Mouse (Mus musculus) neural tube, embryonic 12.5 days (tissue): ENCODE results near the gene ccdc198. TPM values are rescaled to one million over a fixed set of nuclear protein-coding genes. Genes with fewer than 3 reads are reported as not detected.
"Not testable (repeated sequence)": the region's sequence is repeated elsewhere in the genome, so short reads cannot be mapped to it uniquely, and the experiment has no call there.

Experiments
- ATAC-seq: fragments of 200-750 bp; cut with Nextera tagmentation; 2 replicates; pipeline ENCODE4 v1.8.0; 2017; ENCODE audit warnings: low read depth, mild to moderate bottlenecking, moderate TSS enrichment, moderate library complexity; ENCODE audit not compliant: low FRiP score
- H3K27ac ChIP-seq: fragments of 300-500 bp; sonication (generic); 2 replicates; pipeline ENCODE4 v1.5.1; 2016
- H3K27me3 ChIP-seq: fragments of 300-500 bp; sonication (generic); replicated peaks from 2 replicates; pipeline ENCODE4 v1.6.1; 2016; ENCODE audit warnings: mild to moderate bottlenecking
- H3K36me3 ChIP-seq: fragments of 300-500 bp; sonication (generic); 2 replicates; pipeline ENCODE4 v1.6.1; 2016; ENCODE audit warnings: mild to moderate bottlenecking
- H3K4me1 ChIP-seq: fragments of 300-500 bp; sonication (generic); 2 replicates; pipeline ENCODE4 v1.6.1; 2016
- H3K4me2 ChIP-seq: fragments of 300-500 bp; sonication (generic); replicated peaks from 2 replicates; pipeline ENCODE4 v1.6.1; 2016; ENCODE audit warnings: mild to moderate bottlenecking
- H3K4me3 ChIP-seq: fragments of 300-500 bp; sonication (generic); 2 replicates; pipeline ENCODE4 v1.5.1; 2016
- H3K9ac ChIP-seq: fragments of 300-500 bp; sonication (generic); 2 replicates; pipeline ENCODE4 v1.6.1; 2016; ENCODE audit warnings: mild to moderate bottlenecking
- H3K9me3 ChIP-seq: fragments of 300-500 bp; sonication (generic); 2 replicates; pipeline ENCODE4 v1.6.1; 2016; ENCODE audit warnings: mild to moderate bottlenecking
- WGBS: fragments of 180-500 bp; shearing (Covaris S2); methylation state at CpG from one replicate; pipeline ENCODE4 v1.1.7; 2016; 5-methylcytosine and 5-hydroxymethylcytosine counted together
- polyA plus RNA-seq: library from polyadenylated mRNA; unstranded; fragments of >200 nt; fragmentation: Nextera tagmentation; extraction: Ambion mirVana; gene quantifications from 2 replicates; pipeline ENCODE4 v1.2.1, GENCODE M21; 2016

Gene ccdc198
- polyA plus RNA-seq, result 0.27 and 0.43 TPM in 2 replicates

- no peaks in the 10 kb centered on the region for H3K36me3 ChIP-seq
- WGBS, result 40% methylated on average over 5 of the region's 5 CpGs
- H3K27me3 ChIP-seq, result no peaks in the 10 kb centered on the region
- ATAC-seq, result no peak
- H3K27ac ChIP-seq, result no peak within 1 kb of the TSS
- no peaks in the 10 kb centered on the region for H3K4me1 ChIP-seq
- H3K9me3 ChIP-seq, result no peaks in the 10 kb centered on the region
- H3K4me3 ChIP-seq, result no peak within 1 kb of the TSS
- H3K9ac ChIP-seq, result no peak within 1 kb of the TSS
- H3K4me2 ChIP-seq, result no peak within 1 kb of the TSS
Observed at GRCm38 (mm10) chr14:49245126-49245714, at the start of gene ccdc198. Gene ccdc198 (minus strand): TSS chr14:49245474.

GRCm38 (mm10) chr14:49293802-49294449 lies 48.7 kb upstream of the ccdc198 start:
- 20% methylated on average over 4 of the region's 4 CpGs for WGBS
- H3K9ac ChIP-seq, result no peak overlapping the region

GRCm38 (mm10) chr14:49290029-49290745 lies 44.9 kb upstream of the ccdc198 start:
- no peak overlapping the region for H3K9ac ChIP-seq
- H3K36me3 ChIP-seq, result no peaks in the 10 kb centered on the region
- ATAC-seq, result no peak
- H3K9me3 ChIP-seq, result no peaks in the 10 kb centered on the region
- H3K27me3 ChIP-seq, result no peaks in the 10 kb centered on the region
- H3K27ac ChIP-seq, result no peak overlapping the region
- H3K4me3 ChIP-seq, result no peak overlapping the region
- peaks cover 6% of the 10 kb centered on the region; the same call in 1 of the 2 replicates for H3K4me1 ChIP-seq
- WGBS, result 90% methylated on average over 3 of the region's 3 CpGs
- no peak overlapping the region for H3K4me2 ChIP-seq

More at GRCm38 (mm10) chr14:49293802-49294449, 48.7 kb upstream of the ccdc198 start:
- H3K27ac ChIP-seq, result no peak overlapping the region
- peaks cover 6% of the 10 kb centered on the region; the same call in 1 of the 2 replicates for H3K4me1 ChIP-seq
- H3K4me2 ChIP-seq, result no peak overlapping the region
- no peak overlapping the region for H3K4me3 ChIP-seq
- ATAC-seq, result peak; percentile 77
- no peaks in the 10 kb centered on the region for H3K9me3 ChIP-seq
- no peaks in the 10 kb centered on the region for H3K27me3 ChIP-seq
- H3K36me3 ChIP-seq, result no peaks in the 10 kb centered on the region

GRCm38 (mm10) chr14:49283784-49284655 lies 38.7 kb upstream of the ccdc198 start:
- 91% methylated on average over 7 of the region's 7 CpGs for WGBS

GRCm38 (mm10) chr14:49278880-49279279 lies 33.6 kb upstream of the ccdc198 start:
- Histone ChIP-seq H3K27ac (no peak overlapping the region), H3K36me3 (no peaks in the 10 kb centered on the region), H3K4me1 (no peaks in the 10 kb centered on the region), H3K4me2 (no peak overlapping the region), H3K4me3 (no peak overlapping the region), H3K9ac (no peak overlapping the region), H3K9me3 (no peaks in the 10 kb centered on the region), H3K27me3 (no peaks in the 10 kb centered on the region)
- ATAC-seq, result no peak
- 83% methylated on average over 6 of the region's 6 CpGs for WGBS

More at GRCm38 (mm10) chr14:49283784-49284655, 38.7 kb upstream of the ccdc198 start:
- ATAC-seq, result no peak
- Histone ChIP-seq H3K27me3 (no peaks in the 10 kb centered on the region), H3K36me3 (no peaks in the 10 kb centered on the region), H3K4me1 (no peaks in the 10 kb centered on the region), H3K4me3 (no peak overlapping the region), H3K9ac (no peak overlapping the region), H3K9me3 (no peaks in the 10 kb centered on the region), H3K4me2 (no peak overlapping the region), H3K27ac (no peak overlapping the region)

- not testable (repeated sequence) for H3K4me2 ChIP-seq, H3K4me3 ChIP-seq, H3K27me3 ChIP-seq, H3K36me3 ChIP-seq, H3K9ac ChIP-seq, H3K9me3 ChIP-seq, H3K4me1 ChIP-seq, ATAC-seq, H3K27ac ChIP-seq
- WGBS, result 89% methylated on average over 9 of the region's 9 CpGs
Observed at GRCm38 (mm10) chr14:49278479-49278878, 33.2 kb upstream of the ccdc198 start.

- WGBS, result 70% methylated on average over 3 of the region's 3 CpGs
- no peaks in the 10 kb centered on the region for H3K27me3 ChIP-seq
- no peaks in the 10 kb centered on the region for H3K4me1 ChIP-seq
Observed at GRCm38 (mm10) chr14:49277642-49278041, 32.4 kb upstream of the ccdc198 start.

GRCm38 (mm10) chr14:49275376-49275775 lies 30.1 kb upstream of the ccdc198 start:
- Histone ChIP-seq H3K9me3 (no peaks in the 10 kb centered on the region), H3K9ac (no peak overlapping the region), H3K27ac (no peak overlapping the region), H3K36me3 (no peaks in the 10 kb centered on the region), H3K4me3 (no peak overlapping the region), H3K27me3 (no peaks in the 10 kb centered on the region), H3K4me2 (no peak overlapping the region), H3K4me1 (no peaks in the 10 kb centered on the region)
- no peak for ATAC-seq
- 42% methylated on average over 2 of the region's 2 CpGs for WGBS

More at GRCm38 (mm10) chr14:49277642-49278041, 32.4 kb upstream of the ccdc198 start:
- Histone ChIP-seq H3K4me2 (no peak overlapping the region), H3K9ac (no peak overlapping the region), H3K36me3 (no peaks in the 10 kb centered on the region), H3K9me3 (no peaks in the 10 kb centered on the region), H3K4me3 (no peak overlapping the region), H3K27ac (no peak overlapping the region)
- no peak for ATAC-seq

GRCm38 (mm10) chr14:49265286-49266002 lies 20.2 kb upstream of the ccdc198 start:
- Histone ChIP-seq H3K27ac (no peak overlapping the region), H3K4me3 (no peak overlapping the region), H3K9me3 (no peaks in the 10 kb centered on the region), H3K4me1 (no peaks in the 10 kb centered on the region), H3K27me3 (no peaks in the 10 kb centered on the region), H3K4me2 (no peak overlapping the region), H3K9ac (no peak overlapping the region), H3K36me3 (no peaks in the 10 kb centered on the region)
- 78% methylated on average over 5 of the region's 5 CpGs for WGBS
- ATAC-seq, result no peak

- ATAC-seq, result no peak
- WGBS, result 30% methylated on average over 1 of the region's 1 CpGs
- Histone ChIP-seq H3K27me3 (no peaks in the 10 kb centered on the region), H3K36me3 (no peaks in the 10 kb centered on the region), H3K27ac (no peak overlapping the region), H3K4me3 (no peak overlapping the region), H3K9ac (no peak overlapping the region), H3K4me1 (no peaks in the 10 kb centered on the region), H3K4me2 (no peak overlapping the region), H3K9me3 (no peaks in the 10 kb centered on the region)
Observed at GRCm38 (mm10) chr14:49241522-49241921, 3.8 kb downstream of the ccdc198 start.

GRCm38 (mm10) chr14:49238206-49238605 lies 7.1 kb downstream of the ccdc198 start:
- peak; percentile 76 for ATAC-seq
- Histone ChIP-seq H3K9me3 (no peaks in the 10 kb centered on the region), H3K4me3 (no peak overlapping the region), H3K4me2 (no peak overlapping the region), H3K27me3 (no peaks in the 10 kb centered on the region), H3K27ac (no peak overlapping the region), H3K36me3 (no peaks in the 10 kb centered on the region), H3K9ac (no peak overlapping the region), H3K4me1 (no peaks in the 10 kb centered on the region)
- 32% methylated on average over 11 of the region's 11 CpGs for WGBS
